Mouse (Mus musculus) monocyte, adult 2 months (primary cell): ENCODE data around the gene Prim2.
A peak's percentile ranks its signal among the peaks of the same experiment; 100 is the strongest.

Experiments used
- DNase-seq, 2 experiments: peaks; one replicate each; pipeline ENCODE4 v3.0.0; 2022; ENCODE audit warnings: low spot score in 2 of 2, low read depth in 1 of 2

The Prim2 gene

DNA sequence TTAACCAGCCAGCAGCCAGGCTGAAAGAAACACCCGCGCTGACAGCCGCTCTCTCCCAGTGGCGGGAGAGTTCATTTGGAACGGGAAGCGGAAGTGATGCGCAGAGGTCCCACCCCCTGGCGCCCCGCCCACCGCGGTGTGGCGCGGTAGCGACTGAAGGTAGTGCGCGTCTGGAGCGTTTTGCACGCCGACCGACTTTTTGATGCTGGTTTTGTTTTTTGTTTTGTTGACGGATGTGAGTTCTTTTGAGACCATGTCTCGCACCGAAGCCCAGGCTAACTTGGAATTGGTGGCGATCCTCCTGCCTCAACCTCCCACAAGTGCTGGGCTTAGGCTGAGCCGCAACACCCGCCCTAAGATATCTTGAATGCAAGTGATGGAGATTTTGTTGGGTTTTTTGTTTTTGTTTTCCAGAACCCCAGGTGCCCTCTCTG lies at the start of gene Prim2:
TSS of gene Prim2 (minus strand) at position 88 of the 434 bp plus-strand sequence.
- DNase-seq: peak; percentile 49 to 80

DNA sequence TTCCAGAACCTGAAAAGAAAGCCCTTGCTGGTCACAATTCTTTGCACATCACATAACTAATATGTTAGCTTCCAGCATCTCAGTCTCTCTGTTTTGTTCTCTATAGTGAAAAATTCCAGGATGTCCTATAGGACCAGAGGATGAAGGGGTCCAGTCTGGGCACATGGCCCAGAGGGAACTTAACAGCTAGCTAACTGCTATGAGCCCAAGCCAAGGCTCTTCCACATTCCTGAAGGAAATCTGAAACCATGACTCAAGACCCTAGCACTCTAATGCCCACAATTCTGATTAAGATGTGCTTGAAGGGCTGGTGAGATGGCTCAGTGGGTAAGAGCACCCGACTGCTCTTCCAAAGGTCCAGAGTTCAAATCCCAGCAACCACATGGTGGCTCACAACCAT lies 48.0 kb upstream of the Prim2 start:
- DNase-seq: no peak

DNA sequence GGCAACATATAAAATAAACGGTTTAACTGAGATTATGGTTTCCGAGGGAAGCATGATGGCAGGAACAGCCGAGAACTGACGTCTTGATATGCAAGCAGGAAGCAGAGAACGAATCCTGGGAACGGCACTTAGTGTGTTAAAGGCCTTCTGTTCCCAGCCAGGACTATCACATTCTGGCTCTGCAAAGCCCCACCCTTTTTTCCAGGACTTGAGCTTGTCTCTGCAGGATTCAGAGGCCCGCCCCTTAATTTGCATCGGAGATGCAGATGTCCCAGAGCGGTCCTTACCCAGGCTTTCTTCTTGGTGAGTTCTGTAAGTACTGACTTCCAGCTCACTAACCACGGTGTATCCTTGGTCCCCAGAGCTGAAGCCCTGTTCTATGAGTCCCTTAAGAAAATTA lies 45.2 kb upstream of the Prim2 start:
- no peak for DNase-seq

DNA sequence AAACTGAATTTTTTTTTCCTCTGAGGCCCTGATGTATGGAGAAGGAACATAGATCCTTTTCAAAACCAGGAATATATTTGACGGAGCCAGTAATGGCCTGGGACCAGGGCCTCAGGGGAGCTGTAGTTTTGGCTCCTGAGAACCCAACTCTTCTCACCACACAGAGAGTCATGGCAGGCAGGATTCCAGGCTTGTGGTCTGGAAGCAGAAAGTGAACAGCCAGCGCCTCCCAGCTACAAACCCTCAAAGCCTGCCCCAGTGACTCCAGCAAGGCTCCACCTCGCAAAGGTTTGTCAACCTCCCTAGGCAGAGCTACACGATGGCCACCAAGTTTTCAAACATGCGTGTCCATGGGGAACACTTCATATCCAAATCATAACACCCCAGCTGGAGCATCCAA lies 42.4 kb upstream of the Prim2 start:
- no peak for DNase-seq

DNA sequence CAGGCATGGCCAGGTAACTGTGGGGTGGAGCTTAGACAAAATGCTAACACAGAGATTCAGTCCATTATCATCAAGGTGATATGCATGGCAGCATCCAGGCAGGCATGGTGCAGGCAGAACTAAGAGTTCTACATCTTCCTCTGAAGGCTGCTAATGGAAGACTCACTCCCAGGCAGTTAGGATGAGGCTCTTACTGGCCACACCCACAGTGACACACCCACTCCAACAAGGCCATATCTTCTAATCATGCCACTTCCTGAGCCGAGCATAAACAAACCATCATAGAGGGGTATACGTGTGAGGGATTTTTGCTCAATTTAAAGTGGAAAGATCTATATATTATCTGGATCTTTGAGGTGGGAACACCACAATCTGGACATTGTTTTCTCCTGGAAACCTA lies 40.0 kb upstream of the Prim2 start:
- no peak for DNase-seq

- no peak for DNase-seq
These were observed 31.6 kb upstream of the Prim2 start for GRCm38 (mm10) chr1:33701244-33701643.

- no peak for DNase-seq
These were observed 26.4 kb upstream of the Prim2 start for GRCm38 (mm10) chr1:33696016-33696415.

GRCm38 (mm10) chr1:33693893-33694292 lies 24.3 kb upstream of the Prim2 start:
- DNase-seq: no peak

- DNase-seq: no peak
These were observed 20.5 kb upstream of the Prim2 start for GRCm38 (mm10) chr1:33690087-33690448.

DNA sequence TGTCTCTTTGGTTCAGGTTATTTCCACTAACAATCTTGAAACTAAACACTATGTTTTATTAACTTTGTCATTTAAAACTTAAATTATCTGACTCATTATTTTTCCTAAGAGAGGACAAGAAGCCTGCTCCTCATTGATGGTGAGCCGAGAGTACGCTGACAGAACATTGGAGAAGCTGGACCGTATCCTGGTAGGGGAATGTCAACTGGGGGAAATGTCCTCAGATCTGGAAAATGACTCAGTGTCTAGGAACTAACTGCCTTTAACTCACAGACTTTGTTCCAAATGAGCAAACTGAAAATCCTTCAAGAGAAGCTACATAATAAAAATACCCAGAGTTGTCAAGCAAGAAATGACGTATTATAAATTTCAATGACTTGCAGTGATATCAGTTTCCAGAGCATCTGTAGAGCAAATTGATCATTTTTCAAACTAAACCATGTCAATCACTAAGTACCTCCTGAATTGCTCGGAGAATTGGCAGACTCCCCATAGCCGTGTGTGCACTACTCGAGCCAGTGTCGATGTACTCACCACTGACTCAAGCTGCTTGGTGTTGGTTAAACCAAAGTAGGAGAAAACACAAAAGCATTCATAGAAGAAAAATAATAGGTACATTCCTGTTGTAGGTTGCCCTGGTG lies 20.0 kb upstream of the Prim2 start:
- DNase-seq: no peak

- no peak for DNase-seq
These were observed 19.2 kb upstream of the Prim2 start for GRCm38 (mm10) chr1:33688810-33689209.

- DNase-seq: no peak
These were observed 14.9 kb upstream of the Prim2 start for GRCm38 (mm10) chr1:33684459-33684858.

GRCm38 (mm10) chr1:33680890-33681289 lies 11.3 kb upstream of the Prim2 start:
- no peak for DNase-seq

GRCm38 (mm10) chr1:33680435-33680834 lies 10.8 kb upstream of the Prim2 start:
- no peak for DNase-seq

- no peak for DNase-seq
These were observed 3.8 kb upstream of the Prim2 start for GRCm38 (mm10) chr1:33673158-33673960.

GRCm38 (mm10) chr1:33672514-33672913 lies 2.9 kb upstream of the Prim2 start:
- DNase-seq: no peak

DNA sequence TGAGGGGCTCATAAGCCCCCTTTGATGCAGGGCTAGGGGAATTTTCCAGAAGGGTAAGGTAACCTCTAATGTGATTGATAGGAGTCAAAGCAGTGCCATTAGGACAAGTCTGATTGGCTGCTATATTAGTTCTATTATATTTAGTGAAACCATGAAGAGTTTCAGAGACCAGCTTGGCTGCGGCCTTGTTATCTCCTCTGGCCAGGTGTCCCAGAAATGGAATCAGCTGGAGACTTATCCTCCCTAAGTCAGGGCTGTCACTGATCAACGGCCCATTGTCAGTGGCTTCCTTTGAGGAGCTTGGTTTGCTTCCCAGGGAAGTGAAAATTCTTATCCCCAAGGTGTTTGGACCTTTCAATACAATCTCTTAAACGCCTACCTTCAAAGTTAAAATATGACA lies 2.5 kb upstream of the Prim2 start:
- no peak for DNase-seq

GRCm38 (mm10) chr1:33671441-33671840 lies 1.8 kb upstream of the Prim2 start:
- no peak for DNase-seq

DNA sequence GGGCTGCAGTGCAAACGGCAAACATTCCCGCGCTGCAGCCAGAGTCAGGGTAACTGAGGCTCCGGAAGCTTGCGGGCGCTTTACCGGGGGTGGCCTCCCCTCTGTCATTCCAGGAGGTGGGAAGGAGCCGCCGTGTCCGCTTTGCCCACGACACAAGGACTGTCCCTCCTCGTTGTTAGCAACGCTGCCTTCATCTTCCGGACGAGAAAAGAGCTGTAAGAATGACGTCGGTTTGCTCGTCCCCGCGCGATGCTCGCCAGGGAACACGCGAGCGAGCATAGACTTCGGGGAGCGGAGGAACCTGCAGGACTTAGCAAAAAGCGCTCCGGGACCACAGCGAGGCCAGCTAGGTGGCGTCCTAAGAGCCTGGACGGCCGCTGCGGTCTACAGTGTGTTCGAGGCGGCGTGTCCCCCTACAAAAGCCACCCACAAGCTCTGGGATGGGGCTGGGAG lies 595 bp upstream of the Prim2 start:
- DNase-seq: peak; percentile 8 to 28

- no peak for DNase-seq
These were observed 5.9 kb downstream of the Prim2 start for GRCm38 (mm10) chr1:33663605-33664117.

- DNase-seq: no peak
These were observed 6.4 kb downstream of the Prim2 start for GRCm38 (mm10) chr1:33663163-33663562.

GRCm38 (mm10) chr1:33658302-33658701 lies 11.3 kb downstream of the Prim2 start:
- DNase-seq: no peak
